Mouse (Mus musculus) intestine, postnatal 0 days (tissue): ENCODE measurements around the gene Iqschfp. TPM values are rescaled to one million over a fixed set of nuclear protein-coding genes. Genes with fewer than 3 reads are reported as not detected.

Source experiments
- ATAC-seq: fragments of 200-750 bp; cut with Nextera tagmentation; 2 replicates; pipeline ENCODE4 v1.8.0; 2017; ENCODE audit warnings: mild to moderate bottlenecking, moderate TSS enrichment, moderate library complexity
- H3K27ac ChIP-seq: fragments of 300-500 bp; sonication (generic); 2 replicates; pipeline ENCODE4 v1.5.1; 2014; ENCODE audit warnings: mild to moderate bottlenecking, low read depth, low read length, moderate library complexity
- H3K27me3 ChIP-seq: fragments of 300-500 bp; sonication (generic); replicated peaks from 2 replicates; pipeline ENCODE4 v1.6.1; 2014; ENCODE audit warnings: low read length, mixed read lengths; ENCODE audit not compliant: control insufficient read depth, insufficient read depth
- H3K36me3 ChIP-seq: fragments of 300-500 bp; sonication (generic); 2 replicates; pipeline ENCODE4 v1.6.1; 2014; ENCODE audit warnings: mild to moderate bottlenecking, moderate library complexity; ENCODE audit not compliant: control insufficient read depth, insufficient read depth
- H3K4me1 ChIP-seq: fragments of 300-500 bp; sonication (generic); replicated peaks from 2 replicates; pipeline ENCODE4 v1.6.1; 2014; ENCODE audit warnings: antibody characterized with exemption, low read length, mixed read lengths; ENCODE audit not compliant: control insufficient read depth, insufficient read depth
- H3K4me2 ChIP-seq: fragments of 300-500 bp; sonication (generic); replicated peaks from 2 replicates; pipeline ENCODE4 v1.6.1; 2014; ENCODE audit warnings: low read depth, mild to moderate bottlenecking, moderate library complexity
- H3K4me3 ChIP-seq: fragments of 300-500 bp; sonication (generic); 2 replicates; pipeline ENCODE4 v1.5.1; 2014; ENCODE audit warnings: low read depth, low read length
- H3K9ac ChIP-seq: fragments of 300-500 bp; sonication (generic); 2 replicates; pipeline ENCODE4 v1.6.1; 2014; ENCODE audit warnings: mild to moderate bottlenecking, low read depth, low read length
- H3K9me3 ChIP-seq: fragments of 300-500 bp; sonication (generic); 2 replicates; pipeline ENCODE4 v1.6.1; 2016; ENCODE audit warnings: mixed run types; ENCODE audit not compliant: control insufficient read depth
- CTCF ChIP-seq: sonication (generic); IDR thresholded peaks from 2 replicates; pipeline ENCODE4 v1.5.1; 2016; ENCODE audit warnings: low read depth, mild to moderate bottlenecking, control low read depth, antibody characterized with exemption, moderate library complexity
- WGBS: fragments of 180-500 bp; shearing (Covaris S2); extraction: QIAGEN DNeasy Blood & Tissue Kit; methylation state at CpG from one replicate; pipeline ENCODE4 v1.1.7; 2014; 5-methylcytosine and 5-hydroxymethylcytosine counted together
- polyA plus RNA-seq: library from polyadenylated mRNA; unstranded; fragments of >200 nt; fragmentation: Nextera tagmentation; extraction: Ambion mirVana; gene quantifications from 2 replicates; pipeline ENCODE4 v1.2.1, GENCODE M21; 2015

Gene Iqschfp
- polyA plus RNA-seq, 1 experiment from 2014 or later: 0.37 TPM

- no peak for ATAC-seq
- TF ChIP-seq CTCF: no peak
- H3K9ac ChIP-seq: no peak overlapping the region
- H3K4me2 ChIP-seq: no peak overlapping the region
- no peaks in the 10 kb centered on the region for H3K4me1 ChIP-seq
- WGBS: 82% methylated on average over 10 of the region's 10 CpGs
- no peak overlapping the region for H3K27ac ChIP-seq
- no peaks in the 10 kb centered on the region for H3K27me3 ChIP-seq
- H3K9me3 ChIP-seq: no peaks in the 10 kb centered on the region
- no peak overlapping the region for H3K4me3 ChIP-seq
- no peaks in the 10 kb centered on the region for H3K36me3 ChIP-seq
Observed at GRCm38 (mm10) chr3:68564978-68565674, 673.1 kb downstream of the Iqschfp start.

GRCm38 (mm10) chr3:68565675-68566055 is 673.6 kb downstream of the Iqschfp start:
- H3K4me2 ChIP-seq: no peak overlapping the region
- TF ChIP-seq CTCF: no peak
- no peak overlapping the region for H3K9ac ChIP-seq
- no peak overlapping the region for H3K4me3 ChIP-seq
- H3K9me3 ChIP-seq: no peaks in the 10 kb centered on the region
- WGBS: 81% methylated on average over 4 of the region's 4 CpGs
- H3K27ac ChIP-seq: no peak overlapping the region
- no peaks in the 10 kb centered on the region for H3K27me3 ChIP-seq
- H3K36me3 ChIP-seq: no peaks in the 10 kb centered on the region
- ATAC-seq: no peak
- no peaks in the 10 kb centered on the region for H3K4me1 ChIP-seq

- 77% methylated on average over 7 of the region's 7 CpGs for WGBS
- H3K4me1 ChIP-seq: no peaks in the 10 kb centered on the region
- TF ChIP-seq CTCF: no peak
Observed at GRCm38 (mm10) chr3:68567581-68567980, 675.5 kb downstream of the Iqschfp start.

DNA sequence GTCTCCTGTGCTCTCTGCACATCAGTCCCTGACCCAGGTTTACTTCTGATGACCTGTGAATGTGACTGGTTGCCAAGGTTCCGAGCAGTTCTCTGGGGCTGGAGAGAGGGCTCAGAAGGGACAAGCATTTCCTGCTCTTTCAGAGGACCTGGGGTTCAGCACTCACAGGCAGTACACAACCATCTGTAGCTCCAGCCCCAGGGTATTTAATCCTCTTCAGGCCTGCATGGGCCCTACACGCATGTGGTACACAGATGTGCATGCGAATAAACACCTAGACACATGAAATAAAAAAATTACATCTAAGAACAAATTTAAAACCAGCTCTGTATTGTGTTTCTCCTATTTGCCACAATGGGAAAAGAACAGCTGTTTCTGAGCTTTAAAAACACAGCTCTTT is 676.1 kb downstream of the Iqschfp start:
- Histone ChIP-seq H3K27me3 (no peaks in the 10 kb centered on the region), H3K9ac (no peak overlapping the region), H3K9me3 (no peaks in the 10 kb centered on the region), H3K4me1 (no peaks in the 10 kb centered on the region), H3K36me3 (no peaks in the 10 kb centered on the region), H3K27ac (no peak overlapping the region), H3K4me2 (no peak overlapping the region), H3K4me3 (no peak overlapping the region)
- TF ChIP-seq CTCF: no peak
- no peak for ATAC-seq
- WGBS: 74% methylated on average over 3 of the region's 3 CpGs

More at GRCm38 (mm10) chr3:68567581-68567980, 675.5 kb downstream of the Iqschfp start:
- Histone ChIP-seq H3K27ac (no peak overlapping the region), H3K27me3 (no peaks in the 10 kb centered on the region), H3K36me3 (no peaks in the 10 kb centered on the region), H3K9ac (no peak overlapping the region), H3K9me3 (no peaks in the 10 kb centered on the region), H3K4me3 (no peak overlapping the region), H3K4me2 (no peak overlapping the region)
- ATAC-seq: no peak

GRCm38 (mm10) chr3:68568716-68569115 is 676.7 kb downstream of the Iqschfp start:
- ATAC-seq: no peak
- H3K4me2 ChIP-seq: no peak overlapping the region
- H3K9ac ChIP-seq: no peak overlapping the region
- no peaks in the 10 kb centered on the region for H3K4me1 ChIP-seq
- 74% methylated on average over 7 of the region's 7 CpGs for WGBS
- no peak overlapping the region for H3K27ac ChIP-seq
- H3K9me3 ChIP-seq: no peaks in the 10 kb centered on the region
- no peaks in the 10 kb centered on the region for H3K27me3 ChIP-seq
- H3K36me3 ChIP-seq: no peaks in the 10 kb centered on the region
- TF ChIP-seq CTCF: no peak
- no peak overlapping the region for H3K4me3 ChIP-seq

DNA sequence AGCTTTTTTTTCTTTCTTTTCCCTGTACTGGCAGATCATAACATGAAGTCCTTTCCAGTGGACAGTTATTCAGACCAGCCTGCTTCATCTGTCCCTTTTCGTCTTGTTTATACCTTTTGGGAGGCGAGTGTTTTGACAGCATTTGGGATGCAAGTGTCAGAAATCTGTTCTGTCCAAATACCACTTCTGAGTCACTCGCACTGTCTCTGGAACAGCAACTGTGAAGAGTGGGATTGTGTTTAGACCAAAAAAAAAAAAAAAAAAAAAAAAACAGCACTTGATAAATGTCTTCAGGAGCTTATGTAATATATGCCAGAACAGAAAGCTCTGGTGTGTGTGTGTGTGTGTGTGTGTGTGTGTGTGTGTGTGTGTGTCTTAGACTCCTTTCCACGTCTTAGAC is 678.3 kb downstream of the Iqschfp start:
- no peak for TF ChIP-seq CTCF
- 56% methylated on average over 4 of the region's 4 CpGs for WGBS
- Histone ChIP-seq H3K27ac (no peak overlapping the region), H3K36me3 (no peaks in the 10 kb centered on the region), H3K9ac (no peak overlapping the region), H3K4me3 (no peak overlapping the region), H3K9me3 (no peaks in the 10 kb centered on the region), H3K27me3 (no peaks in the 10 kb centered on the region), H3K4me1 (no peaks in the 10 kb centered on the region), H3K4me2 (no peak overlapping the region)
- no peak for ATAC-seq
